Mouse (Mus musculus) naive thymus-derived CD4-positive, alpha-beta T cell, adult 2 months (primary cell): ENCODE results near the gene Pde11a.

ENCODE experiments used
- DNase-seq: peaks from one replicate; pipeline ENCODE4 v3.0.0-alpha.2; 2011; ENCODE audit warnings: low read depth

Pde11a gene

DNA sequence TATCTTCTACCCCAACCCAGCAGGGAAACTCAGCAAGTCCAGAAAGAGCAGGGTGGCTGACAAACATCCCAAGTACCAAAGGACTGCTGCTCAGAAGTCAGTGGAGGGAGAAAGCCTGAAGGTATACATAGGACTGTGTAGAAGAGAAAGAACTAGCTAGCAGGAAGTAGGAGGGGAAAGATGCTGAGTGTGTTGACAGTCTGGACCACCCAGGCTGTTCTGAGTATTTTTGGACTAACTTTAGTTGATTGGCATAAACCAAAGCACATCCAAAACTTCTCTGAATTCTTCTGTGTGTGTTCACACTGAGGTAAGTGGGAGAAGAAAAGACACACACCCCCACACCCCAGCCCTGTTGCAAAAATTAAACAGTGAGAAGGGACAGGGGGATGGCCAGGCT lies 248.1 kb downstream of the Pde11a start:
- no peak for DNase-seq

DNA sequence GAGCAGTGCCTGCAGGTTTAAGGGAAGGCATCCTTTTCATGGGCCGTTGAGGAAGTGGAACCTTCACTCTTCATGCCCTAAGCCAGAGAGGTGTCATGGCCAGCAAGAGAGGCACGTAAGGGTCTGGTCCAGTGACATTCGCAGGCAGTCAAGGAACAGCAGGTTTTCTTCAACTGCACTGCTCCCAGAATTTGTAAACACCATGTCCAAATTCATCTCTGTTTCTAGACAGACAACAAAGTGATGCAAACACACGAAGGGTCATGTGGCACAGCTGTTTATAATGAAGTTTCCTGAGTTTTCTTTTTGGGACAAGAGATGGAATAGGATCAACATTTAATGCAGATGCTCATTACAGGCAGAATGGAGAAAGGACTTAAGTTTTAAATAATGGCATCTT lies 249.7 kb downstream of the Pde11a start:
- DNase-seq = no peak

DNA sequence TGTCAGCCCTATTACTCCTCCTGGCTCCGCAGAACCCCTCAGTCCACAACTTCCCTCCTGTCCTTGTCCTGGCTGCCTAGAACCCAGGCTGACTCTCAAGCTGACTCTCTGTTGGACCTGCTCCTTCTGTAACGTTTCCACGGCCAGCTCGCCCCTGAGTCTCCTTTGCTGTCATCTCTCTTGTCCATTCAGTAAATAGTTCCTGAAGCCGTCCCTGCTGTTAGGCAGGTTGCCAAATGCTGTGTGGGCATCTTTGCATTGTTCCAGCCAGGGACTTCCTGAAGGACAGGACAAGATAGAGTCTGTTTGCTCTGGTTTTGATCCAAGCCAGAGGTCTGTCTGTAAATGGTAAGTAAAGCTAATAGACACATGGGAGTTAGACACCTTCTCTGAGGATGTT lies 250.2 kb downstream of the Pde11a start:
- DNase-seq = no peak

DNA sequence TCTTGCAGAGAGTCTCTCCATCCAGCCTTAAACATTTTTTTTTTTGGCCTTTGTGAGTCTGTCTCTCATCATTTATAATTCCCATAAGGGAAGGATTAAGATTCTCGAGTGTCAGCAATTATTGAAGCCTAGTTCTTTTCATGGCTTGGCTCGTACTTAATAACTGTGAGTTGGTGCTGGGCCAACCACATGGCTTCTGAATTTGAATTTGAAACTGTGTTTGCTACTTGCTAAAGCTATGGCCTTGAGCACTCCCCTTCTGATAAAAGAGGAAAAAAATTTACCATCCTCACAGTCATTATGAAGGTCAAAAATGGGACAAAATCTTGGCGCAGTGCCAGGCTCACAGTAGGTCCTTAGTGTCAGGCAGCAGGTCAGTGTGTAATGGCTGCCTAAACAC lies 251.4 kb downstream of the Pde11a start:
- no peak for DNase-seq

DNA sequence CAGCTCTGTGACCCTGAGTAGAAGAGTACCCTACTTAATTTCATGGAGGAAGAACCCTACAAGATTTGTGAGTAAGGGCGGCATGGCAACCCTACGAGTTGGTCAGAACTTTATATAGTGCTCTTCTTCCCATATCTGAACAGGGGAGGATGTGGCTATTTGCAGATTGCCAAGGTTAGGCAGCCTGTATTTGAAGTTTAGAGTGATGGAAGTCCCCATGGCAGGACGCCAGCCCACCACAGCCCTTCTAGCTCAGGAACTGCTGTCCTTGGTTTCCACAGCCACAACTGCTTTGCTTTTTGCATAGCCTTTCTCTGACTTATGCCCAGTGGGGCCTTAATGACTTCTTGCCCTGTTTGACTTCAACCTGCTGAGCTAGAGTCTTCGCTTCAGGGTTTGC lies 253.6 kb downstream of the Pde11a start:
- no peak for DNase-seq

DNA sequence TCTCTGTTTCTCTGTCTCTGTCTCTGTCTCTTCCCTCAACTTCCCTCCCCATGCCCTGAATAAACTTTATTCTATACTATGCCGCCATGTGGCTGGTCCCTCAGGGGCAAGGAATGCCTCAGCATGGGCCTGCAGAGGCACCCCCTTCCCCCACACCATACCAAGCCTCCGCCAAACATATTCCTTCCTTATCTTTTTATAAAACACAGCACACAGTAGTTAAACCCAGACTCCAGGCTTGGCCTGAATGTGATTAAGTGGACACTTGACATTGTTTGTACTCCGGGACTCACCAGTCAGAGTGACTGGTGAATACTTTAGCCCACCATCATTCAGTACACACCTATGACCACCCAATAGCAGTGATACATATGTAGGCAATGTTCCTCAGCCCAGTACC lies 254.7 kb downstream of the Pde11a start:
- DNase-seq = no peak

DNA sequence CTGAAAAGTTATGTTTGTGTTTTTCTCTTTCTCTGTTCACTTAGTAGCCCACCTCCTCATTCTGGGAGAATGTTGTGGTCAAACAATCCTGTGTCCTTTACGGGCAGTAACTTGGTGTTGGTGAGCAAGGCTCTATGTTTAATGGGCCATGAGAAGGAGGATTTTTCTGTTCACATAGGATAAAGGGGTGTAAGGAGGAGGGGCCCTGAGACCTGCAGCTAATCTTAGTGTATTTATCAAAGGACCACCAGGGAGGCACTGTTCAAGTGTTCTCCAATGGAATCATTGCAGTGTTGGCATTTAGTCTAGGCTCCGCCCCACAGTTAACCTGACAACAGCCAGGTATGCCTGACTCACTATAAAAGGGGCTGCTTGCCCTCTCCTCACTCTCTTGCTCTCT lies 255.2 kb downstream of the Pde11a start:
- DNase-seq = no peak

DNA sequence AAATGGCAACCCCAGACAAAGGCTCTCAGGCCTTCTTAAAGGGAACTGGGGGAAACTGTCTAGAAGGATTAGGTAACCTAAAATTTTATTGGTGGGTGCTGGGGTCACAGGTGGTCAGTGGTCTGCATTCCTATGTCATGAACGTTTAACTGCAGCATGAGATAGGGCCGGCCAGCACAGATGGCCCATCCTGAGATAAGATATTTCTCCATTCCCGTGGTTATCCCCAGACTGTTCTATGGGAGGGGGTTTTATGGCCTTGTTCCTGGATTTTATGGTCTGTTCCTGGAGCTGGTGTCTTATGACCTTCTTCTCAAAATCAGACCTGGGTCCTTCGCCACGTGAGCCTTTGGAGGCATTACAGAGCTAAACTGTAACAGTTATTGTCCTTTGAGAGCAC lies 256.6 kb downstream of the Pde11a start:
- no peak for DNase-seq

DNA sequence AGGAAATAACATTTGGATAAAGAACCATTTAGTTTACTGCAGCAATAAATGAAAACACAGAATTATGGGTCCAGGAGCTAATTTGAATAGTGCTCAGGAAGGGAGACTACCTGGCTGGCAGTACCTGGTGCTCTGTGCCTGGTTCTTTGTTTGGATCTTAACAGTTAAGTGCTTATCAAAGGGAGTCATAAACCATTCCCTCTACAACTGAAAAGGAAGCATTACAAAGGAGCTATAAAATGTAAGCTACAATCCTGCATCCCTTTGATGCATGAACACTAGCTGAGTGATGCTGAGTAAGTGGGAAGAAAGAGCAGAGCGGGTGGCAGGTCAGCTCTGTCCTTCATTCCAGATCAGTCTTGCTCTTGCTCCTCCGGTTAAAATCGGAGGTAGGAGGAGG lies 258.0 kb downstream of the Pde11a start:
- DNase-seq = no peak

DNA sequence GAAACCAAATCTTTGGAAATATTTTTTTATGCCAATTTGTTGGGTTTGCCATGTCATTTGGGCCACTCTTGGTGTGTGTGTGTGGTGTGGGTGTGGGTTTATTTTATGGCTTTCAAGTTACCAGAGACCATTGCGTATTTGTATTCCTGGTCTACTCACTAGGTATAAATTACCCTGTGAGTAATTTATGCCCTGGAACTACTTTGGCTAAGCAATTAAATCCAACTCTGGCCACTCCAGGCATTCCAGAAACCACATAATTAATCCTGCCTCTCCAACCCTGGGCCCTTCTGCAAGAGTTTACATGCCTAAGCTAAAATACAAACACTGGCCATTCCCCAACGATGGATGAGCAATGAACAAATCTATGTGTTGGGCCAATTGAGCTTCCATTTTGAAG lies 261.7 kb downstream of the Pde11a start:
- DNase-seq = no peak

DNA sequence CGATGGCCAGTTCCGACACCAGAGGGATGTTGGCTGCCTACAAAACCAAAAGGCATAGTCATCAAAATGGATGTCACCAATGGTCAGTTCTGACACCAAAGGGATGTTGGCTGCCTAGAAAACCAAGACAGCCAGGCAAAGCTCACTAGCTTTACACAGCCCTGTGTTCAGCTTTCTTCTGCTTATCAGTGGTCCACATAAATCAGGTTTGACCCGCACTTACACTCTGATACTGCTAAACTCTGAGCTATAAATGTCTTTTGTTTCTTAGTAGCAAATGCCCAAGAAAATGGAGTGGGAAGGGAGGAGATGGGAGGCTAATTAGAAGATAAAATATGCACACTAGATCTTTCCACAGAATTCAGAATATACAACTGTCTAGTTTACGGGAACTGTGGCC lies 262.5 kb downstream of the Pde11a start:
- DNase-seq = no peak

DNA sequence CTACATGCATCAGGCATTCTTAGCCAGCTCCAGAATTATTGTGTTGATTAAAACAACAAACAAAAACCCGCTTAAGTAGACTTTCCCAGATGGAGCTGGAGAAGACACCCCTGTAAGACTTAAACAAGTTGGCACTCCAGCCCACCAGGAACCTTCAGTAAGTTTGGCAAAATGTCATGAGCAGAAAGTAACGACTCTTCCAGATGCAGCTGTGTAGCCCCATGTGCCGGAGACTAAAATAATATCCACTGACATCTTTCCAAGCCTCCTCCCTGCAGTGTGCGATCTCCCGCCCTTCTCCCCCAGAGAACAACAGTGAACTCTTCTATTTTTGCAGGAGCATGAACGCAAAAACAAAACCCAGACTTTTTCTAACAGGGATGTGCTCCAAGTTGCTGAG lies 265.5 kb downstream of the Pde11a start:
- no peak for DNase-seq

DNA sequence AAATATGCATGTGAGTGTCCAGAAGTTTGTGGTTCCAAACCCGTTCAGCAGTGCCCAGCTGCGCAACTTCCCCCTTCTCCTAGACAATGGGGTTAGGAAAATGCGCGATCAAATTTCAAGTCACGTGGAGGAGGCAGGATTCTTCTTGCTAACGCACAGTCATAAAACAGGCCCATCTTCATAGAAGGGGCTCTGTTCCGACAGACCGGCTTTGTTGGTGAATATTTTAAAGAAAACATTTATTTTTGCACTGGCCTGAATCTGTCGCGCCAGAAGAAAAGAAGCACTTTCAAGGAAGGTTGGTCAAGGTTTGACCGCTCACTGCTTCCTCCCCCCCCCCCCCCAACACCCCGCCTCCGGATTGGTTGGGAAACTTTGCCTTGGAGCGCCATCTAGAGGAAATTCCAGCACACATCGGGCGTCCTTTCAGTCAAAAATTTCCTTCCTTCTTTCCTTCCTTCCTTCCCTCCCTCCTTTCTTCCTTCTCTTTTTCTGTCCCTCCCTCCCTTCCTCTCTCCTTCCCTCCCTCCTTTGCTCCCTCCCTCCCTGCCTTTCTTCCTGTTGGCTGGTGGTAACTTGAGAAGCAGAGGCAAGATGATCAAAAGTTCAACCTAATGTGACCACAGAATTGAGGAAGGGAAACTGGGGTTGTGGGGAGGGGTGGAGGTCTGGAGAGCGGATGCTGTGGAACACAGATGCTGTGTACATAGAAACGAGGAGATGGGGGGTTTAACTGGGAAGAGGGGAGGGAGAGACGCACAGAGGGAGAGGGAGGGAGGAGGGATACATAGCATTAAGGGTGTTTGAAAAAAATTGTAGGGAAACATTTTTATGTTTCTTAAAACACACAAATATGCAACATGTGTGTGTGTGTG lies 267.9 kb downstream of the Pde11a start:
- peak; percentile 37 for DNase-seq

DNA sequence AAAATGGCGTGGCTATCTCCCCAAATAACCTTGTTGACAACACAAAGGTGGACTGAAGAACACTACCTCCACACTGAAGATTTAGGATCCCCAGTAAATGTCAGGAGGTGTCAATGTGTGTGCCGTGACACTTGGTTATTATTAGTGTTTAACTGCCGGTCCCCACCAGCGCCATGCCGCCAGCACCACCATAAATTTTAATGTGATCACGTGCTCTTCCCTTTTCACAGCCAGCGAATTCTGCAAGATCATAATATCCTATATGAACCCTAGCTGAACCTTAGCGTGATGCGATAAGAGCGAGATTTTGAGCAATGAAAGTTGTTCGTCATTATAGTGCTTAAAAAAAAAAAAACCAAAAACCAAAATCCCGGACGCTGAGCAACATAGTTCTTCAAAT lies 269.3 kb downstream of the Pde11a start:
- DNase-seq = no peak

DNA sequence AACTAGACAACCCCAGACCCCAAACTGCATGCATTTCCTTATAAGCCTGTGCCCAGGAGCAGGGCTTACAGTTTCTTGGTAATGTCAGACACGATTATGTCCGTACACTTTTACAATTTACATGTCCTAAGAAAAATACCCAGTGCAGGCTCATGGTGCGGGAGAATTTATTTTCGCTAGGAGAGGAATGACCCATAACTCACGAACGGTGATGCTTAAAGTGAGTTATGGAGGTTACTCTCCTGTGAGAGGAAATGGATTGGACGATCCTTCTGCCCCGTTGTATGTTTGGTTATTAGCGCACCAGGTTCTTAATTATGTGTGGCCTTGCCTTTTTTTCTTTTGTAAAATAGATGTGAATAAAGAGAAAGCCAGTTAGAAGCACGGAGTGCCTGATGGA lies 270.4 kb downstream of the Pde11a start:
- no peak for DNase-seq

DNA sequence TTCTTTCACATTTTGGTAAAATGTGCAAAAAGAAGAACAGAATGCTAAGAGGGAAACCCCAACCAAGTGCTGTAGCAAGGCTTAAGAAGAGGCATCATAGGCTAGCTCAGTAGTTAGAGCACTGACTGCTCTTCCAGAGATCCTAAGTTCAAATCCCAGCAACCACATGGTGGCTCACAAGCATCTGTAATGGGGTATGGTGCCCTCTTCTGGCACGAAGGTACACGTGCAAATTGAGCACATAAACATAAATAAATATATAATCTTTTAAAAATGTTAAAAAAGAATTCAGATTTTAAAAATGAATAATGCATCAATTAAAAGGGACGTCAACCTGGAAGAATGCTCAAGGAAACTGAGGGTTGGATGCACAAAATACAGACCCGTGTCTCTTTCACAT lies 271.4 kb downstream of the Pde11a start:
- DNase-seq = no peak

DNA sequence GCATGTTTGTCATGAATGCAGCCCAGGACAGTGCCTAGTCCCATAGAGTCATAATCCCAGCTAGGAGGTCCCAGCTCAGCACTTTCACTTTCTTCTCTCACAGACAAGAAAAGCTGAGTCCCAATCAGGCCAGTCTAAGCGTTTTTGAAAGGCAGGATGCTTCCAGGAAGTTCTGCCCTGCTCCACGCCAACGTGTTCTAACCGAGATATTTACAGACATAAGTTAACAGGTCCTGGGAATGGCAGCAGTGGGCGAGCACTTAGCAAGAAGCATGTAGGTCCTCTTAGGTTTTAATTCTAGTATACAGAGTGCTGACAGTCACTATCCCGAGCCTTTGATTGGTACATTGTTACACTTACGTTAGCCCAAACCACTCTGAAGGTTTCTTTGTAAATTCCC lies 273.3 kb downstream of the Pde11a start:
- no peak for DNase-seq

DNA sequence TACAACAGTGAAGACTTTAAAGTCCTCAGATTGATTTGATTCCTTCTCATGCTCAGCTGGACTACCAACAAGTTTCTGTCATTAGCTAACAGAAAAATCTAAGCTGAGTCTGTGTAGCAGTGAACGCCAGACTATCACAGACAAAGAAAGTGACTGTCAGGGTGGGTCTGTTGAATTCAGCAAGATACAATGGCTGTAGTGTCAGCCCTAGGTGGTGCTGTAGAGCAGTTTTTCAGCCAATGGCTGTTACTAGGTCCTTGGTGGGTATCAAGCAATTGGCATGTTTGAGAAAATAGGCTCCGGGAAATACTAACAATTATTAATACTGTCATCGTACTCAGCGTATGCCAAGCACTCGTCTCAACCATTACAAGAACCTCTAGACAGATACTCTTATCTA lies 274.5 kb downstream of the Pde11a start:
- no peak for DNase-seq

DNA sequence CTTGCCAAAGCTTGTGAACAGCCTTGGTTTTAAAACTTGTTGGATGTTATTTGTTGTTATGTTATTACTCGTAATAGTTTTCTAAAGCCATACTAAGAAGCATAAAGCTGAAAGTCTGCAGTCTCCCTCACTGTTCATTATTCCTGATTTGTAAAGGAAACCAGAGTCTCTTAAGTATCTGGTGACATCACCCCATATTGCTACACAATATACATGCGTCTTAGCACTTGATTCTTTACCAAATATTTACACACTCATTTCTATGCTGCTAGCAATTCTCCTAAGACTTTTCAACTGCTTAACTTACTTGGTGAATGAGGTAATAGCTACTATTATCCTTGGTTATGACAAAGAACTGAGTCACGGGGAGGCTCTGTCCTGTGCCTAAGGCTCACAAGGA lies 278.4 kb downstream of the Pde11a start:
- no peak for DNase-seq

DNA sequence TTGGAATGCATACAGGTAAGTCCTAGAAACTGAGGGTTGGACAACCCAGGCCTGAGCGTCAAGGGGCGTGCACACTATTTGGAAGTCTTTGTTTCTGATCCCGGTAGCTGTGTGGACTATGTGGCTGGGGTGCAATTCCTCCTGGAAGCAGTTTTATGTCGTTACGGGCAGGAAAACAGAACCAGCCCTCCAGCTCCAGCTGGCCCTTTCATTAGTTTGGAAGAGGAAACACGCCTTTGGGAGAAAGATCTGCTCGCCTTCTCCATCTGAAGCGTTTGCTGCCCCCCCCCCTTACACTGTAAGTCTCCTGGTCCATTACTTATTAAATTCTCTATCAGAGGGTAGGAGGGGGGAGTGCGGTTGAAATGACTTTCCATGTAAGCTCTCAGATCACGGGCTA lies 279.0 kb downstream of the Pde11a start:
- DNase-seq = no peak

DNA sequence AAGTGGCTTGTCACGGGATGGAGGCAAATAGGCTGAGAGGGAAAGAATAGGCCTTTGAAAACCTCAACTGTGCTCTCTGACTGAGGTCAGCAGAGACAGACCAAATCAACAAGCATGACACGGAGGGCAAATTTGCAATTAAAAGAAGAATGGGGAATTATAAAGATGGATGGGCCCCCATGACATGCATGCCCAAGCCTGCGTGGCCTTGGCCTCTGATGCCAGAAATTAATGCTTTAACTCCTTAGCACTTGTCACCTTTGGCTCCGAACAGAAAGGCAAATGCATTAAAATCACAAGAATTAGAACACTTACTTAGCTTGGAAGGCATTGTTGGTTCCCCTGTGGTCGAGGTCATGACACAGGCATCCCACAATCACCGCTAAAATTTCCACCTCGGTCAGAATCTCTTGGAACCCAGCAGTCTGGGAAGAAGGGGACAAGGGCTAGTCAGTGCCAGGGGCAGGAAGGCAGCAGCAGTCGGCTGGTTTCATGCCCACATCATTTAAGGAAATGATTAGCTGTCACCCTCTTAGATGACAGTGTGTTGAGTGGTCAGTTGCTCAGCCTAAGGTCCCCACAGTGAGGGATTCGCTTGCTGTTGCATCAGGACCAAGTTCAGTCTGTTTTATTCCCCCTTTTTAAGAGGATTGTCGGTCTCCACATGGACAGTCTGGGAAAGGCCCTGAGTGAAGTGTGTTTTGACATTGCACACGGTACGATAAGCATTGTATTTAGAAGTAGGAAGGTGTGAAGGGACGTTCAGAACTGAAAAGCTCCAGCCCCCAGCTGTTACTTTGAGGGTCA lies 279.7 kb downstream of the Pde11a start:
- DNase-seq = no peak

DNA sequence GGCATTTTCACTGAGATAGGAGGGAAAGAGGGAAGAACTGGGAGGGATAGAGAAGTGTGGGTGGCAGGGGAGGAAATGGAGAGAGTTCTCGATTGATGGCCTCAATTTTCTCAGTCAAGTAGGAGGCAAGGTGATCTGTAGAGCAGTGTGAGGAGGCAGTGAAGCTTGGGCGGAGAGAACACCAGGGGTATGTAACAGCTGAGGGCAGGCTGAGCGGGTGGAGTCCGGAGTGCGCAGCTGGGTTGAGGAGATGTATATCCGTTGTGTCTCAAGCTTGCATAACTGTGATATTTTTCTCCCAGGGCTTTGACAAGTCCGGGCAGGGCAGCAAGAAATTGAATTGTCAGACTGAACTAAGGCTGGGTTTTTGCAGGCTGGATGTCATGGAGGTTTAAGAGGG lies 281.0 kb downstream of the Pde11a start:
- no peak for DNase-seq

DNA sequence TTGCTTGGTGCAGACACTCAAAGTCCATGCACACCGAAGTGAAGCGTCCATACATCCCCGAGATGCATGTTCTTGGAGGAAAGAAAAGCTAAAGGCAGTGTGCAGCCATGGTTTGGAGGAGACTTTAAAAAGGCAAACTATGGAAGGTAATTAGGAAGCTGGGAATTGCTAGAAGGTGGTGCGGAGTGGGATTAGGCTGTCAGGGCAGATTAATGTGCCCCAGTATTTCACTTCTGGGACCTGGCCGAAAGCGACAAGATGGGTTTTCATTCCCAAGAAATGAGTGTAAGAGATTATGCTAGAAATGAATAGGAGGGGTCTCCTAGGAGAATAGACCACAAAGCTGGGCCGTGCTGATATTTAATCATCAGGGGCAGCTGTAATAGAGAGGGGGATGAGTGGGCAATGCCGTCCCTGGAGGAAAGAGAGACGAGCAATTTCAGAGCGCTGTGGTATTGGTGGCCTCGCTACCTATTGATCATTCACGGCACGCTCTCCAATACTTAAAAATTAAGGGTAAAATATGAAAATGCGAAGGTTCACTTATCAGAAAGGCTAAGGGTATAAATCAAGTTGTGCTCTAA lies 284.7 kb downstream of the Pde11a start:
- DNase-seq = no peak
